Mouse (Mus musculus) testis, adult 2 months (tissue): ENCODE results near the gene Taf6.

ENCODE experiments used
- CTCF ChIP-seq: fragments of 200-500 bp; IDR thresholded peaks from 2 replicates; pipeline ENCODE4 v1.5.1; 2012; ENCODE audit warnings: low read depth, mild to moderate bottlenecking, inconsistent platforms, low read length, moderate library complexity; ENCODE audit not compliant: control insufficient read depth, insufficient read depth, insufficient replicate concordance
- POLR2A ChIP-seq: fragments of 200-500 bp; IDR thresholded peaks from 2 replicates; pipeline ENCODE4 v1.6.1; 2012; ENCODE audit warnings: low read depth, mild to moderate bottlenecking, inconsistent platforms, low read length, moderate library complexity; ENCODE audit not compliant: control insufficient read depth

DNA sequence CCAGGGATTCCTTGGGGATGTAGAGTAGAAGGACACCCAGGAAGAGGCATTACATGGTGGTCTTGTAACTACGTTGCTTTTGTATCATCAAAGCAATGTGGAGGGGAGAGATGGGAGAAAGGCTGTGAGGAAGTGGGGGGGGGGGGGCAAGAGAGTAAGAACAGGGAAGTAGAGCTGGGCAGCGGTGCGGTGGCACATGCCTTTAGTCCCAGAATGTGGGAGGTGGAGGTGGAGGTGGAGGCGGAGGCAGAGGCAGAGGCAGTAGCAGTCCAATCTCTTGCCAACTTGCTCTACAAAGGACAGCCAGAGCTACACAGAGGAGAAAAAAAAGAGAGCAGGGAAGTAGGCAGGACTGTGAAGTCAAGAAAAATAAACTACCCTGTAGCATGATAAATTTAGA lies 48.7 kb downstream of the Taf6 start:
- TF ChIP-seq CTCF (no peak), POLR2A (no peak)
